Mouse (Mus musculus) spleen, adult 2 months (tissue): ENCODE data around the gene Brinp2. TPM values are rescaled to one million over a fixed set of nuclear protein-coding genes. Genes with fewer than 3 reads are reported as not detected.

Source experiments
- DNase-seq, 2 experiments: peaks; one replicate each; pipeline versions ENCODE4 v3.0.0 to v3.0.0-alpha.2; 2012 to 2021; ENCODE audit warnings: low spot score in 2 of 2, low read depth in 1 of 2
- H3K27ac ChIP-seq: fragments of 200-500 bp; 2 replicates; pipeline ENCODE4 v1.5.1; 2012; ENCODE audit warnings: low read length, inconsistent platforms; ENCODE audit not compliant: insufficient read depth
- H3K27me3 ChIP-seq: fragments of 200-500 bp; 2 replicates; pipeline ENCODE4 v1.6.1; 2012; ENCODE audit warnings: mild to moderate bottlenecking, moderate library complexity, low read length, inconsistent platforms; ENCODE audit not compliant: control insufficient read depth, insufficient read depth
- H3K36me3 ChIP-seq: fragments of 200-500 bp; 2 replicates; pipeline ENCODE4 v1.6.1; 2012; ENCODE audit warnings: mild to moderate bottlenecking, low read length, inconsistent platforms; ENCODE audit not compliant: control insufficient read depth, insufficient read depth
- H3K4me1 ChIP-seq: fragments of 200-500 bp; 2 replicates; pipeline ENCODE4 v1.6.1; 2011; ENCODE audit warnings: inconsistent platforms; ENCODE audit not compliant: control insufficient read depth, insufficient read depth, insufficient read length
- H3K4me3 ChIP-seq: fragments of 200-500 bp; 2 replicates; pipeline ENCODE4 v1.5.1; 2011; ENCODE audit warnings: mild to moderate bottlenecking, inconsistent platforms; ENCODE audit not compliant: insufficient read depth, insufficient read length; ENCODE audit errors: extremely low read depth
- CTCF ChIP-seq: fragments of 200-500 bp; IDR thresholded peaks from 2 replicates; pipeline ENCODE4 v1.5.1; 2011; ENCODE audit warnings: mild to moderate bottlenecking, inconsistent platforms; ENCODE audit not compliant: insufficient read depth, insufficient read length, insufficient replicate concordance; ENCODE audit errors: extremely low read depth
- POLR2A ChIP-seq: fragments of 200-500 bp; IDR thresholded peaks from 2 replicates; pipeline ENCODE4 v1.6.1; 2011; ENCODE audit warnings: low read depth, low read length, inconsistent platforms
- WGBS: fragments of 180-500 bp; shearing (Covaris S2); methylation state at CpG from one replicate; pipeline ENCODE4 v1.1.7; 2018; 5-methylcytosine and 5-hydroxymethylcytosine counted together
- polyA plus RNA-seq: library from polyadenylated mRNA; depleted of rRNA; stranded (reverse); fragments of >200 nt; gene quantifications from 2 replicates; pipeline ENCODE4 v1.2.3, GENCODE M21; 2012

Gene Brinp2
- polyA plus RNA-seq, 1 experiment = 0.27 TPM

DNA sequence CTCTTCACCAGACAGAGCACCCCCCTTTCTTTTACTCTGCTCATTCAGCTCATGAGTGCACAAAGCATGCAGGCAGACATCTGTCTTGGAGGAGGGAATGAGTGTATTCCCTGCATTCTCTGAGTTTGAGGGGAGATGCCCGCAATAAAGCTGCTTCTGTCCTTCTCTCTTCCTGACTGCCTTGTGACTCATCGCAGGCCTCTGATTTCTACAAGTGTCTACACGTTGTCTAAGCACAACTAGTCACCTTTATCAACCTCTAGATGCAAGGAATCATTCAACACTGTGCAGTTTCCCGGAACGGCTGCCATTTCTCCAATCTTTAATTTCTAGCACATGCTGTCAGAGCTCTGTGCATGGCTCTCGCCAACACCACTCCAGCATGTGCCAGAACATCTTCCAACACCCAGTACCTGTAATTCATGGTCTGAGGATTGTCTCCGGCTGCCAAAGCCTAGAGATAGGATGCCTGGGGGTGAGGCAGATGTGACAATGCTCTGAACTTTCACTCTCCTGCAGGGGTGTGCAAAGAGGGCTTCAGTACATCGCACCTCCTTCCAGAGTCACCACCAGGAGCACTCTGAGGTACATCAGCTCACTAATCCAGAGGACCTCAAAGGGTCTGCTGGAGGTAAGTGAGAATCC, 59.7 kb downstream of the Brinp2 start:
- H3K27ac ChIP-seq = no peak overlapping the region
- H3K4me1 ChIP-seq = no peaks in the 10 kb centered on the region
- no peaks in the 10 kb centered on the region for H3K36me3 ChIP-seq
- no peak for DNase-seq
- H3K27me3 ChIP-seq = no peaks in the 10 kb centered on the region
- no peak overlapping the region for H3K4me3 ChIP-seq
- TF ChIP-seq POLR2A = no peak
- 83% methylated on average over 8 of the region's 8 CpGs for WGBS

DNA sequence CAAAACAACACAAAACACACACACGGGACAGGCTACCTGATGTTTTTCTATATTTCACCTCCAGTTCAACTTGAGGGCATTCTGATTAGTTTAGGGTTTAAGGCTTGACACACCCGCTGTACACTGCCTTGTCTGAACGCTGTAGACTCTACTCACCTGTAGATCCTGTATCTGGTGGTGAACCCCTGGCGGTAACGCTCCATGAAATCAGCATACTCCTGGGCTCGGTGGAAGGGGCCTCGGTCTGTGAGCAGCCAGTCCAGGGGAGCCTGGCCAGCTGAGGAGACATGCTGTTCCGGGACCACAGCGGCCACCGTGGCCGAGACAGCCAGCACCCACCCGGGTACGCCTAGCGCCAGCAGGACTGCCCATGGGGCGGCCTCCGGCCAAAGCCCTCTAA, 60.9 kb downstream of the Brinp2 start:
- no peak for DNase-seq
- Histone ChIP-seq H3K4me1 (no peaks in the 10 kb centered on the region), H3K36me3 (no peaks in the 10 kb centered on the region), H3K27ac (no peak overlapping the region), H3K4me3 (no peak overlapping the region), H3K27me3 (no peaks in the 10 kb centered on the region)
- WGBS = 67% methylated on average over 16 of the region's 16 CpGs
- TF ChIP-seq CTCF (no peak), POLR2A (no peak)

DNA sequence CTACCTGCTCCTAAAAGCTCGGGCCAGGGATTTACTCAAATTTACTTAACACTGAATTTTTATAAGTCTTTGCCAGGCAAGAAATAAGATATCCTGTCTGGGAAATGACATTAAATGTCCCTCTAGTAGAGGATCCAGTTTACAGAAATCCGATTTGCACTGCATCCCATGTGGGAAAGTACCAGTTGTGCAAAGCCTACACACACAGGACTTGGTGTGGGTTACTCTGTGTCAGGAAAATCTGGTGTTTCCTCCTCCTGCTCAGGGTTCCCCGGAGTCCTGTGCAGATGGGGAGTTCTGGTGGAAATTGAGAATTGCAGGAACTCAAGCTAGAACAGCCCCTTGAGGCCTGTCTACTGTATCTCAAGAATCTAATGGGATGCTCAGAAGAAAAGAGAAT, 70.9 kb downstream of the Brinp2 start:
- DNase-seq = no peak
- H3K27me3 ChIP-seq = no peaks in the 10 kb centered on the region
- no peak overlapping the region for H3K27ac ChIP-seq
- WGBS = 79% methylated on average over 3 of the region's 3 CpGs
- H3K4me1 ChIP-seq = no peaks in the 10 kb centered on the region
- no peak for TF ChIP-seq CTCF
- TF ChIP-seq POLR2A = no peak
- no peaks in the 10 kb centered on the region for H3K36me3 ChIP-seq
- H3K4me3 ChIP-seq = no peak overlapping the region

DNA sequence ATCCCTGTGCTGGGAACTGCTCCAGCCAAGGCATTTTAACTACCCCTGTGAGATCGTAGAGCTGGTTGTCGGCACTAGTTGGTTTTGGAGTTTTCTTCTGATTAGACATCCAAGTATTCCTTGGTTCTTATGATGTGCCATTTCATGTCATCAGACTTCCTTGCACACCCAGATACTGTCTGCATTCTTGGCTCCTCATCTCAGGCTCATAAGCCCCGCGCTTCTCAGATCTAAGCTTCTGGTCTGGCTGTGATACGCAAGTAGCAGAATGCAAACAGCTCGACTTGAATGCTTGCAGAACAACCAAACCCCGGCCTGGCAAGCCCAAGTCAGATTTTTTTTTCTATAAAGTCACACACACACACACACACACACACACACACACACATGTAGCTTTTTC, 72.3 kb downstream of the Brinp2 start:
- WGBS = 82% methylated on average over 7 of the region's 7 CpGs
- DNase-seq = no peak
- Histone ChIP-seq H3K36me3 (no peaks in the 10 kb centered on the region), H3K4me1 (no peaks in the 10 kb centered on the region), H3K27me3 (no peaks in the 10 kb centered on the region), H3K4me3 (no peak overlapping the region), H3K27ac (no peak overlapping the region)
- no peak for TF ChIP-seq POLR2A
- no peak for TF ChIP-seq CTCF

DNA sequence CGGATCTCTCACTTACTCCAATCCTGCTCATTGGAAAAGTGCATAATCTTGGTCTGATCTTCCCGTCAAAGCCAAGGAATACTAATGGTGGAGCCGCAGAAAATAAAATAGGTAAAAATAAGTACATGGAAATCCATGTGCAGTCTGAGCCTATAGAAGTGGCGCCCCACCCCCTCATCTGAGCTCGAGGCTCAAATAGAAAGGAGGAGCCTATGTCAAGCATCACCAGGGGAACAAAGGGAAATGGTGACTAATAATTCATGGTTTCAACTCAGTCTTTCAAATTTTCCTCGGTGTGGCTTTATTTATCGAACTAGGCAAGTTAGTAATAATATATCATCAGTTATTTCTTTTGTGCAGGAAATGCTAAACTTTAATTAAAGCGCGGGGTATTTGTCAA, 84.1 kb downstream of the Brinp2 start:
- Histone ChIP-seq H3K36me3 (no peaks in the 10 kb centered on the region), H3K27me3 (no peaks in the 10 kb centered on the region), H3K4me1 (no peaks in the 10 kb centered on the region), H3K27ac (no peak overlapping the region), H3K4me3 (no peak overlapping the region)
- WGBS = 78% methylated on average over 9 of the region's 9 CpGs
- no peak for DNase-seq
- TF ChIP-seq CTCF (no peak), POLR2A (no peak)

DNA sequence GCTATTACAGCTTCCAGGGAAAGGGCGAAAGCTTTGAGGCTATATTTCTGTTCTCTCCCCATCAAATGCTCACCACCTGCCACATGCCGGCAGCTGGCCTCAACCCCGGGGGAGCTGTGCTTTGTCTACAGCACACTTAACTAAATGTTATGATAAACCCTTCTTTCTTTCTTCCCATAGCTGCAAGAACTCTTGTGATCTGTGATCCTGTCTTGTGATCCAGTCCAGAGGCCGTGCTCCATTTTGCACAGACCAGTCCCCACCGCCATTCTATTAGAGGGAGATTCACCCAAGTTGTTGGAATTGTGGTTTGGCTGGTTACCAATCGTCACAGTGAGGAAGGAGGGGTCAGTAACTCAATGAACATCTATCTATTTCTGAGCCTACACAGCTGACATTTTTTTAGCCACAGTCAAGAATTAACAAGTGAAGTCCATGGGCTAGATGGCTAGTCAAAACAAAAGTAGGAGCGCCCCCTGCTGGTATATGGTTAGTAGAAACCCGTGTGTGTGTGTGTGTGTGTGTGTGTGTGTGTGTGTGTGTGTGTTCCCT, 89.0 kb downstream of the Brinp2 start:
- Histone ChIP-seq H3K27me3 (no peaks in the 10 kb centered on the region), H3K4me1 (no peaks in the 10 kb centered on the region), H3K4me3 (no peak overlapping the region), H3K36me3 (no peaks in the 10 kb centered on the region), H3K27ac (no peak overlapping the region)
- 59% methylated on average over 8 of the region's 8 CpGs for WGBS
- no peak for TF ChIP-seq POLR2A
- TF ChIP-seq CTCF = no peak
- no peak for DNase-seq

DNA sequence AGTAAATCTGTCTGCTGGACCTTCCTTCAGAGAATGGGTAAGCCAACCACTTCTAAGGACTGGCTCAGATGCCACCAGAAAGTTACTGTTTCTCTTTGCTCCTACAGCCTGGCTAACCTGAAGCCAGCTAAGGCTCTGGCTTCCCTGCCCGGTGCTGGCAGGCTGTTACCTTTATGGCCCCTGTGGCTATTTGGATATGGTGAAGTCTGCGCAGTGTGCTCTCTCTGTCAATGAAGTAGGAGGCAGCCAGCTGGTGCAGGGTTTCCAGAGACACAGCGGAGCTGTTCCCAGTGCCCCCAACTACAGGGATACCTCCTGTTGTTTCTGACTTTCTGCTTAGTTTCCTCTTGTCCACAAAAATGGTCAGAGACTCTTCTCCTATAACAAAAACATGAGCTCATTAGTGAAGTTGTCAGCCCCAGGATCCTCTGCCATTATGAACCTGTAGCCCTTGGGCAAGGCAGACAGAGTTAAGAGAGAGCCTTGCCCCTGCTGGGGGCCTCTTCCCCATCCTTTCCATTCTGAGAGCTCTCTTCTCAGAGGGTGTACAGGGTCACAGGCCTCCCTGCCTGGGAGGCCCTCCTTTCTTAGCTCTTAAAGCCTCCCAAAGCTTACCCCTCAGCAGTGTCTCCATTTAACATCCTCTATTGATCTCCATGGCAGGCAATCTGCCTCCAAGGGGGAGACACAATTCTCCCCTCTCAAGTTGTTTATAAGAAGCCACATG, 89.7 kb downstream of the Brinp2 start:
- DNase-seq = no peak
- Histone ChIP-seq H3K27ac (no peak overlapping the region), H3K4me3 (no peak overlapping the region), H3K27me3 (no peaks in the 10 kb centered on the region), H3K4me1 (no peaks in the 10 kb centered on the region), H3K36me3 (no peaks in the 10 kb centered on the region)
- 83% methylated on average over 3 of the region's 3 CpGs for WGBS
- TF ChIP-seq POLR2A = no peak
- no peak for TF ChIP-seq CTCF
